Mouse (Mus musculus) megakaryocyte-erythroid progenitor cell, adult 5 weeks (primary cell): Measurements from ENCODE around the gene Olfr342. TPM values are rescaled to one million over a fixed set of nuclear protein-coding genes. Genes with fewer than 3 reads are reported as not detected.

Source experiments
- polyA plus RNA-seq: library from polyadenylated mRNA; stranded (reverse); fragments of >175 nt; gene quantifications from 2 replicates; pipeline ENCODE4 v1.2.3, GENCODE M21; 2012

Gene Olfr342
- not detected in 2 replicates for polyA plus RNA-seq

DNA sequence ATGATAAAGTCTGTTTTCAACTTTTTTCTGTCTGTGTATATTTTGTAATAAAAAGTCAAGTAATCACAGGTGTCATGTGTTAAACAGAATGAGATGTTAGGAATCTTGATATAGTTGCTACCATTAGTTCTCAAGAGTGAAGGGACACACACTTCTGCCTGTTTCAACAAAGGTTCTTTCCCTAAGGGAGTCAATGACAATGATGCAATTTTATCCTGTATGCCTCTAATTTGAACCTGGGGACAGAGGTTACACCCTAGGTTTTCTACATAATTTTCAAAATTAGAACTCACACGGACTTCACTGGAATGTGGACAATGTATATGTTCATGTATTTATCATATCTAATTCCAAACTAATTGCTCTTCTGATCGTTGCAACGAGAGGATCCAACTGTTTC, at the start of gene Olfr342:
Olfr342 (plus strand) TSS at position 301 of the 400 bp plus-strand sequence.

DNA sequence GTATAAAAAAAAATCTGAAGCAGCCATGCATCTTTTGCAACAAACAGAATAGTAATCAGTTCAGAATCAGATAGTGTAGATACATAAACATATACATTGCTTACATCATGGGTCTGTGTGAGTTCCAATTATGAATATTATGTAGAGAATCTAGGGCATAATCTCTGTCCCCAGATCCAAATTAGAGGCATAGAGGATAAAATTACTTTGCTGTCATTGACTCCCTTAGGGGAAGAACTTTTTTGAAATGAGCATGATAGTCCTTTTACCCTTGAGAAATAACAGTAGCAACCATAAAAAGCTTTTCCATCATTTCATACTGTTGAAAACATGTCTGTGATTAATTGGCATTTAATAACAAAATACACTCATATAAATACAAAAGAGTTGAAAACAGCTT, 42.4 kb upstream of the Olfr342 start, which contains the start of gene Olfr341:
Olfr341 (minus strand) TSS at position 101 of the 400 bp plus-strand sequence.

DNA sequence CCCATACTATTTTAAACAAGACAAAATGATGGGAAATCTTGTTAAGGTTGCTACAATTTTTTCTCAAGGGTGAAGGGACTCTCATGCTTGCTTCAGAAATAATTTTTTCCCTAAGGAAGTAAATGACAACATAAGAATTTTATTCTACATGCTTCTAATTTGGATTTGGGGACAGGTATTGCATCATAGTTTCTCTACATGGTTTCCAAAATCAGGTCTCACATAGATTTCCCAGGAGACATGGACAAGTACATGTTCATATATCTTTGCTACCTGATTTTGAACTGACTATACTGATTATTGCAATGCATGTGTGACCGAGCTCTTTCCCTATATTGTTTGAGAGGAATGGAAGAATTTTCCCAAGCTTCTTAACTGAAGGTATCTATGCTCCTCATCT, 41.6 kb downstream of the Olfr342 start, which contains the start of gene Olfr344:
Olfr344 (plus strand) TSS at position 301 of the 400 bp plus-strand sequence.

Other genes with a start within 250 kb of the Olfr342 start
- gene Olfr338, start 151.5 kb upstream of the Olfr342 start, polyA plus RNA-seq, result not detected in 2 replicates
- gene Olfr339, start 106.1 kb upstream of the Olfr342 start, polyA plus RNA-seq, result not detected in 2 replicates
- gene Olfr340, start 72.4 kb upstream of the Olfr342 start, polyA plus RNA-seq, result not detected in 2 replicates
- gene Olfr341, start 42.5 kb upstream of the Olfr342 start, polyA plus RNA-seq, result not detected in 2 replicates
- gene Olfr344, start 41.7 kb downstream of the Olfr342 start, polyA plus RNA-seq, result 0.02 TPM in 1 of 2 replicates, not detected in the other
- gene Olfr345, start 115.0 kb downstream of the Olfr342 start, polyA plus RNA-seq, result not detected in 2 replicates
- not detected in 2 replicates for gene Olfr346, start 160.8 kb downstream of the Olfr342 start, polyA plus RNA-seq
- not detected in 2 replicates for gene Olfr347, start 206.9 kb downstream of the Olfr342 start, polyA plus RNA-seq